Comparison of ENCODE assay signal across 8 mouse cellular contexts in the genomic region with DNA sequence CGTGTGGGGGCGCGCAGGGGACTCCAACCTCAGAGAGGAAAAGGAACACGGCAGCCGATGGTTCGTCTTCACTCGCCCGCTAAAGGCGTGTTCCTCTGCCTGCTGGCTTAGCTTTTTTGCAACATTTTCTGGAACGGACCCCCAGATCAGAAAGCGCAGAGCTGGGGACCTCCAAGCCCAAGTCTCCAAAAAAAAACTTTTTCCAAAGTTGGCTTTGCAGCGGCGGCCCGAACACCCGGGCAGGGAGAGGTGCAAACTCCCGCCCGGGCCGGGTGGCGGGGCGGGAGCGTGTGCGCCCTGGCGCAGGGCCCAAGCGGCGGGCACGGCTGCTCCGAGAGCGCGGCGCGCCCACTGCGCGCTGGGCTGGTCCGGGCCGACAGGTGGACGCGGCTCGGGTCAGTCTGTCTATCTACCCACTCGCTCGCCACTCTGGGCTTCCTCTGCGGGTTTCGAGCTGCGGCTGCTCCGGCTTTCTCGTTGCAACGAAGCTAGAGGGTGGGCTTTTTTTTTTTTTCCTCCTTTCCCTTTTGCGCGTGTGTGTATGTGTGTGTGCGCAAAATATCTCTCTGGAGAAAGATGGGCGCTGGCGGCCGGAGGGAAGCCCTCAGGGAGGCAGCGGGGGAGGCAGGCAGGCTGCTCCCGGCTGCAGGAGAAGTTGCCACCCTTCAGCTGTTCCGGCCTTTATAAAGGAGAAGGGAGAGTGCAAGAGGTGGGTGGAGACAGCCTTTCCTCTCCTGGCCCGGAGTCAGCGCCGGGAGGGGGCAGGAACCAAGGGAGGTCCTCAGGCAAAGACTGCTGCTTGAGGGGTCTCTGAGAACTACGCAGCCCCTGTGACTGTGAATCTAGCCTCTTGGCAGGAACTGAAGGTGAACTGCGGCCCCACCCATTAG. TPM values are rescaled to one million over a fixed set of nuclear protein-coding genes. Genes with fewer than 3 reads are reported as not detected.
DNase-seq lines count a peak whose midpoint lies in the region; ATAC-seq lines count a peak whose summit lies in the region.

Gene Pdgfb, minus strand, starts transcription at position 657 of the 890 bp plus-strand sequence.

- peak within 1 kb of the TSS; percentile 52 for H3K4me3 ChIP-seq in forebrain, embryonic 13.5 days
- peak within 1 kb of the TSS; percentile 63 for H3K4me3 ChIP-seq in heart, embryonic 16.5 days (ENCODE audit: low read length)
- H3K4me3 ChIP-seq in liver, embryonic 16.5 days (ENCODE audit: low read depth, low read length), result peak within 1 kb of the TSS; percentile 54
- H3K4me3 ChIP-seq in neural tube, embryonic 13.5 days, result peak within 1 kb of the TSS; percentile 66

- ATAC-seq in forebrain, embryonic 13.5 days, result no peak
- peak; percentile 33; the same call in 1 of the 2 replicates for ATAC-seq in heart, embryonic 16.5 days (replicated peaks; ENCODE audit: extremely low read depth, insufficient read depth, low FRiP score)
- ATAC-seq in liver, embryonic 16.5 days (ENCODE audit: low read depth), result no peak
- no peak for ATAC-seq in neural tube, embryonic 13.5 days (ENCODE audit: low read depth)

- no peaks in the 10 kb centered on the region for H3K9me3 ChIP-seq in forebrain, embryonic 13.5 days (replicated peaks)
- H3K9me3 ChIP-seq in heart, embryonic 16.5 days (replicated peaks; ENCODE audit: control insufficient read depth, low read length), result no peaks in the 10 kb centered on the region
- no peaks in the 10 kb centered on the region for H3K9me3 ChIP-seq in liver, embryonic 16.5 days (replicated peaks; ENCODE audit: control insufficient read depth, low read length)
- no peaks in the 10 kb centered on the region for H3K9me3 ChIP-seq in neural tube, embryonic 13.5 days

- H3K27me3 ChIP-seq in forebrain, embryonic 13.5 days, result peaks cover 71% of the 10 kb centered on the region
- H3K27me3 ChIP-seq in heart, embryonic 16.5 days (ENCODE audit: control insufficient read depth, insufficient read depth, low read length), result peaks cover 38% of the 10 kb centered on the region
- peaks cover 60% of the 10 kb centered on the region for H3K27me3 ChIP-seq in liver, embryonic 16.5 days (ENCODE audit: control insufficient read depth, insufficient read depth, low read depth, low read length)
- peaks cover 80% of the 10 kb centered on the region for H3K27me3 ChIP-seq in neural tube, embryonic 13.5 days

- peak within 1 kb of the TSS; percentile 64 for H3K9ac ChIP-seq in forebrain, embryonic 13.5 days
- peak within 1 kb of the TSS; percentile 75 for H3K9ac ChIP-seq in heart, embryonic 16.5 days (ENCODE audit: low read length)
- peak within 1 kb of the TSS; percentile 41 for H3K9ac ChIP-seq in liver, embryonic 16.5 days (ENCODE audit: low read depth, low read length)
- H3K9ac ChIP-seq in neural tube, embryonic 13.5 days, result peak within 1 kb of the TSS; percentile 85

- H3K36me3 ChIP-seq in forebrain, embryonic 13.5 days (ENCODE audit: poor library complexity, severe bottlenecking), result no peaks in the 10 kb centered on the region
- H3K36me3 ChIP-seq in heart, embryonic 16.5 days (ENCODE audit: control insufficient read depth, insufficient read depth), result no peaks in the 10 kb centered on the region
- no peaks in the 10 kb centered on the region for H3K36me3 ChIP-seq in liver, embryonic 16.5 days (ENCODE audit: control insufficient read depth, insufficient read depth)
- no peaks in the 10 kb centered on the region for H3K36me3 ChIP-seq in neural tube, embryonic 13.5 days

- peak; percentile 57 for DNase-seq in 3134 (ENCODE audit: extremely low read depth, insufficient read length, low spot score)
- DNase-seq in adrenal gland, postnatal 36 days, result peak; percentile 84 to 89
- DNase-seq in kidney, postnatal 25 days, result peak; percentile 81 to 90
- DNase-seq in T-cell, adult 2 months (ENCODE audit: low spot score), result no peak

- under 1% methylated on average over 60 of the region's 60 CpGs for WGBS in forebrain, embryonic 13.5 days
- 1% methylated on average over 60 of the region's 60 CpGs for WGBS in heart, embryonic 16.5 days
- WGBS in liver, embryonic 16.5 days (ENCODE audit: insufficient replicate concordance), result under 1% methylated on average over 59 of the region's 60 CpGs
- WGBS in neural tube, embryonic 13.5 days, result under 1% methylated on average over 60 of the region's 60 CpGs

- peaks cover 36% of the 10 kb centered on the region for H3K4me1 ChIP-seq in forebrain, embryonic 13.5 days
- peaks cover 17% of the 10 kb centered on the region for H3K4me1 ChIP-seq in heart, embryonic 16.5 days (ENCODE audit: control insufficient read depth, insufficient read depth, low read length)
- no peaks in the 10 kb centered on the region; the same call in none of the 2 replicates for H3K4me1 ChIP-seq in liver, embryonic 16.5 days (ENCODE audit: control insufficient read depth, low read depth, low read length)
- H3K4me1 ChIP-seq in neural tube, embryonic 13.5 days (replicated peaks), result peaks cover 42% of the 10 kb centered on the region

- H3K27ac ChIP-seq in forebrain, embryonic 13.5 days, result no peak within 1 kb of the TSS
- peak within 1 kb of the TSS; percentile 33 for H3K27ac ChIP-seq in heart, embryonic 16.5 days (ENCODE audit: low read length)
- H3K27ac ChIP-seq in liver, embryonic 16.5 days (ENCODE audit: low read length), result no peak within 1 kb of the TSS
- H3K27ac ChIP-seq in neural tube, embryonic 13.5 days (replicated peaks), result peak within 1 kb of the TSS; percentile 54; the same call in 1 of the 2 replicates

- peak within 1 kb of the TSS; percentile 97 for H3K4me2 ChIP-seq in forebrain, embryonic 13.5 days
- peak within 1 kb of the TSS; percentile 90 for H3K4me2 ChIP-seq in heart, embryonic 16.5 days (ENCODE audit: low read depth, low read length)
- H3K4me2 ChIP-seq in liver, embryonic 16.5 days (ENCODE audit: low read depth, low read length), result peak within 1 kb of the TSS; percentile 71
- H3K4me2 ChIP-seq in neural tube, embryonic 13.5 days, result peak within 1 kb of the TSS; percentile 91

RNA-seq across cellular contexts. Expression of gene Pdgfb, which starts in this region (rescaled TPM):
- total RNA-seq in adrenal gland, postnatal 36 days (2021), result 10 to 100 TPM; 31.7 to 39.4 TPM
- 1.9 and 2.1 TPM in 2 replicates for polyA plus RNA-seq in forebrain, embryonic 13.5 days (2015; fragmentation: Nextera tagmentation; extraction: Ambion mirVana)
- 3.2 and 4.6 TPM in 2 replicates for polyA plus RNA-seq in heart, embryonic 16.5 days (2015; fragmentation: Nextera tagmentation; extraction: Ambion mirVana)
- 0.40 and 0.47 TPM in 2 replicates for polyA plus RNA-seq in liver, embryonic 16.5 days (2015; fragmentation: Nextera tagmentation; extraction: Ambion mirVana)
- 3.3 TPM in 2 replicates for polyA plus RNA-seq in neural tube, embryonic 13.5 days (2015; fragmentation: Nextera tagmentation; extraction: Ambion mirVana)

Comparison
In these comparisons a context has a peak if more than half of its experiments do, and no peak if none do; other contexts are left out.
1. H3K27ac ChIP-seq: peak in heart, embryonic 16.5 days (single experiment) and neural tube, embryonic 13.5 days (single experiment); none in forebrain, embryonic 13.5 days (single experiment) and liver, embryonic 16.5 days (single experiment).
2. Peak in every context shown above with its lines, with median percentiles within 50 percentile points of each other: H3K4me2 ChIP-seq, H3K4me3 ChIP-seq and H3K9ac ChIP-seq.